Mouse (Mus musculus) midbrain, postnatal 0 days (tissue): ENCODE results near the gene Gm5799. TPM values are rescaled to one million over a fixed set of nuclear protein-coding genes. Genes with fewer than 3 reads are reported as not detected.
A peak's percentile ranks its signal among the peaks of the same experiment; 100 is the strongest.
"Not testable (repeated sequence)": the region's sequence is repeated elsewhere in the genome, so short reads cannot be mapped to it uniquely, and the experiment has no call there.

Experiments
- ATAC-seq: fragments of 200-750 bp; cut with Nextera tagmentation; 2 replicates; pipeline ENCODE4 v1.8.0; 2017; ENCODE audit warnings: moderate number of reproducible peaks, mild to moderate bottlenecking, moderate TSS enrichment, moderate library complexity; ENCODE audit not compliant: low FRiP score
- DNase-seq: peaks from one replicate; pipeline ENCODE4 v3.0.0-alpha.2; 2015; ENCODE audit warnings: low spot score
- H3K27ac ChIP-seq: fragments of 300-500 bp; sonication (generic); 2 replicates; pipeline ENCODE4 v1.5.1; 2014; ENCODE audit warnings: low read depth, mild to moderate bottlenecking, low read length, mixed read lengths
- H3K27me3 ChIP-seq: fragments of 300-500 bp; sonication (generic); 2 replicates; pipeline ENCODE4 v1.6.1; 2014; ENCODE audit warnings: low read length, control low read depth, mixed read lengths; ENCODE audit not compliant: insufficient read depth
- H3K36me3 ChIP-seq: fragments of 300-500 bp; sonication (generic); 2 replicates; pipeline ENCODE4 v1.6.1; 2014; ENCODE audit warnings: low read length, control low read depth, mixed read lengths; ENCODE audit not compliant: insufficient read depth
- H3K4me1 ChIP-seq: fragments of 300-500 bp; sonication (generic); 2 replicates; pipeline ENCODE4 v1.6.1; 2014; ENCODE audit warnings: mild to moderate bottlenecking, control low read depth, antibody characterized with exemption, low read length, mixed read lengths; ENCODE audit not compliant: insufficient read depth
- H3K4me2 ChIP-seq: fragments of 300-500 bp; sonication (generic); 2 replicates; pipeline ENCODE4 v1.6.1; 2014; ENCODE audit warnings: low read depth, mild to moderate bottlenecking, low read length, mixed read lengths; ENCODE audit not compliant: poor library complexity, severe bottlenecking
- H3K4me3 ChIP-seq: fragments of 300-500 bp; sonication (generic); 2 replicates; pipeline ENCODE4 v1.5.1; 2014; ENCODE audit warnings: low read depth, mild to moderate bottlenecking, low read length, moderate library complexity
- H3K9ac ChIP-seq: fragments of 300-500 bp; sonication (generic); replicated peaks from 2 replicates; pipeline ENCODE4 v1.6.1; 2014; ENCODE audit warnings: mild to moderate bottlenecking, low read length, moderate library complexity, mixed read lengths; ENCODE audit not compliant: poor library complexity, severe bottlenecking
- H3K9me3 ChIP-seq: fragments of 300-500 bp; sonication (generic); 2 replicates; pipeline ENCODE4 v1.6.1; 2016; ENCODE audit warnings: low read length, control low read depth
- WGBS: fragments of 180-500 bp; shearing (Covaris S2); extraction: QIAGEN DNeasy Blood & Tissue Kit; methylation state at CpG from one replicate; pipeline ENCODE4 v1.1.7; 2014; 5-methylcytosine and 5-hydroxymethylcytosine counted together
- polyA plus RNA-seq: library from polyadenylated mRNA; unstranded; fragments of >200 nt; fragmentation: Nextera tagmentation; extraction: Ambion mirVana; gene quantifications from 2 replicates; pipeline ENCODE4 v1.2.1, GENCODE M21; 2015
- total RNA-seq: library from RNA; depleted of rRNA; stranded (reverse); fragments of >200 nt; gene quantifications from 2 replicates; pipeline ENCODE4 v1.2.3, GENCODE M21; 2014; rRNA removed

The Gm5799 gene
- total RNA-seq (not detected in 2 replicates), polyA plus RNA-seq (not detected in 2 replicates)

DNA sequence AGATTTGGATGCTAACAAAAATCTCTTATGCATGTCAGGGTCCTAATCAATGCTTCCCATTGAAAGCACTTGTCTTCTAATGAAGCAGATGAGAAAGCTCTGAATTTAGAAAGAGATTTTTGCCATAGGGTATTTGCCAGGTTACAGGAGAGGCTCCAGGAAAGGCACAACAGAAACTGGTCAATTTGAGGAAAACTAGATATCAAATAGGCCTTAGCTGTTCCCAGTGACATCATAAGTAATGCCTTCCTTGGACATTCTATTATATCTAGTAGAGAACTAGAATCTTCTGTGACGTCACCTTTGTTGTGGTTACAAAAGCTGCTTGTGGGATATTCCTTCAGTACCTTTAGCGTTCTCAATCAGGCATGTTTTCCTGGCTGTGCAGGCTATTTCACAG, at the start of gene Gm5799:
Gm5799 (plus strand) TSS at position 301 of the 400 bp plus-strand sequence.
- DNase-seq, H3K9ac ChIP-seq, H3K27ac ChIP-seq, H3K4me1 ChIP-seq, ATAC-seq, H3K27me3 ChIP-seq, H3K9me3 ChIP-seq, H3K4me2 ChIP-seq, H3K36me3 ChIP-seq, H3K4me3 ChIP-seq: not testable (repeated sequence)
- WGBS: 83% methylated on average over 1 of the region's 2 CpGs

DNA sequence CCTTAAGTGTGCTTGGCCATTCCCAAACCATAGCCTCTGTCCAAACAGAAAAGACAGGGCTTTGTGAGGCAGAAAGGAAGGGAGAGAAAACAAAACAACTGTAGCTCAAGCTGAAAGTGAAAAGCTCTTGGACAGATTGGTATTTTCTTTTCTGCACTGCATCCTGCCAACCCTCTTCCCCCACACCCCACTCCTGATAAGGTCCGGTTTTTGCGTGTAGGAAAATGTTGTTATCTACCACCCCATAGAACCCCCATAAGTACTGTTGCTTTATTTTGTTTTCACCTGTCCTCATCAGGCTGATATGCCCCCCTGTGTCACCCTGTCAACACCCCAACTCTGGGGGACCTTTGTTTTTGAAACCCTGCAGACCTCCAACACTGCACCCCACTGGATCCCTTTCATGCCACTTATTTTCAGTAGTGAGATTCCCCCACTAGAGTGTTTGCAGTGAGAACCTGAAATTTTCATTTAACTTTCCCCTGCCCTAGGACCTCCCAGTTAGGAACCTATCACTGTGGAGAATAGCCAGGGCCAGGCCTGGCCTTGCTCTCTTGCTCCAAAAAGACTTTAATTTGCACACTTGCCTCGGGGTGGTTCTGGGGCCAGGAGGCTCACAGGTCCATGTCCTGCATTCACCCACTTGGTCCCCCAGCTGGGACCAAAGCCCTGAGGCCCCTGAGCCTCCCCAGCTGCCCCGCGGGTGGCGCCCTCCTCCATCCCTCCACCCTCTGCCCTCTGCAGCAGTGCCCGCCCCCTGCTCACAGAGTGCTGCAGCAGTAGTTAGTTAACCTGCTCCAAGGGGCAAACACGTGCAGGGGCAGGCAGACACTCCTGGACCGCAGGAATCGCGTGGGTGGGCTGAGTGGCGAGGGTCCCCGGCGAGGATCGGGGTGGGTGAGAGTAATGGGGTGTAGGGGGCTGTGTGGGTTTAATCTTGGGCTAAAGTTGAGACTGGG, 12.0 kb upstream of the Gm5799 start:
- 30% methylated on average over 14 of the region's 15 CpGs for WGBS
- not testable (repeated sequence) for H3K9ac ChIP-seq, H3K4me2 ChIP-seq, H3K27ac ChIP-seq, H3K4me1 ChIP-seq, H3K36me3 ChIP-seq, DNase-seq, H3K27me3 ChIP-seq, H3K4me3 ChIP-seq, H3K9me3 ChIP-seq
- peak; percentile 41; the same call in 1 of the 2 replicates for ATAC-seq

DNA sequence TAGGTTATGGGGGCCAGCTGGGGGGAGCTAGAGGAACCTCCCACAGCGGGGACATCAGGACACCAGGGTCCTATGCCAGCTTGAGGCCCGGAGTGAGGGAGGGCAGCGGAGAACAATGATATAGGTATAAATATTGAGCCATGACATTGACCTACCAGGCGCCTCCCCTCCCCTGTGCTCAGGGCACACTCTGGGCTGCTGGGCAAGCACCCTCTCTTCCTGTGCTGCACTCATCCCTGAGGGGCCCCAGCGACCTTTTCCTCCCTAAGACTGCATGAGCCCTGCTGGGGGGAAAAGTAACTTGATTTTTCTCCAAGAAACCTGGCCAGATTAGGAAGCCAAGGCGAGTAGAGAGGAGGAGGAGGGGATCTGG, 11.4 kb upstream of the Gm5799 start:
- not testable (repeated sequence) for DNase-seq, H3K27me3 ChIP-seq, H3K4me1 ChIP-seq, H3K4me2 ChIP-seq, H3K36me3 ChIP-seq, ATAC-seq, H3K9ac ChIP-seq, H3K9me3 ChIP-seq, H3K27ac ChIP-seq, H3K4me3 ChIP-seq
- no CpG with 5 or more reads among the region's 6 CpGs for WGBS

DNA sequence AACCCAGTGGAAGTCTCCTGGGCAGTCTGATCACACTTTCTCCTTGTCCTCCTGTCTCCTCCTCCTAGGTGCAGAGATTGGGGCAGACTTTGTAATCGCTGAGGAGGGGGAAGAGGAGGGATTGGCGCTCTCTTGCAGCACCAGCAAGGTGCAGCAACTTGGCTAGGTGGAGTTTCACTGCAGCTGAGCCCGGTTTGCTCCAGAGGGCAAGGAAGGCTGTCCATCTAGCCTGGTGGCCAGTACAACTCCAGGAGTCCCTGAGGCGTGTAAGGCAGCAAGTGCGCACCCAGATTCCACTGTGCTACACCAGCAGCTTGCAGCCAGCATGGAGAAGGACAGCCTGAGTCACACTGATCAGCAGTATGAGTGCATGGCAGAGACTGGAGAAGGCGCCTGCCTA, 11.0 kb upstream of the Gm5799 start:
- not testable (repeated sequence) for H3K27ac ChIP-seq, DNase-seq, H3K4me2 ChIP-seq, ATAC-seq, H3K9ac ChIP-seq, H3K27me3 ChIP-seq, H3K36me3 ChIP-seq, H3K9me3 ChIP-seq, H3K4me3 ChIP-seq, H3K4me1 ChIP-seq
- WGBS: 40% methylated on average over 5 of the region's 6 CpGs

DNA sequence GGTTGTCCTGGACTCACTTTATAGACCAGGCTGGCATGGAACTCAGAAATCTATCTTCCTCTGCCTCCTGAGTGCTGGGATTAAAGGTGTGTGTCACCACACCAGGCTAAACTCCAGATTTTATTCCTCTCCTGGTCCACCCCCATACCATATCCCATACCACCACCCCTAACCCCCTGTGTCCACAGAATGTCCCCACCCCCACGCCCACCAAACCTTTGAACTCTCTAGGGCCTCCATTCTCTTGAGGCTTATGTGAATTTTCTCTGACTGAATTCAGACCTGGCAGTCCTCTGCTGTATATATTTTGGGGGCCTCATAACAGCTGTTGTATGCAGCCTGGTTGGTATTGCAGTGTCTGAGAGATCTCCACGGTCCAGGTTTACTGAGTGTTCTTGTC, 5.2 kb upstream of the Gm5799 start:
- not testable (repeated sequence) for H3K36me3 ChIP-seq, H3K4me3 ChIP-seq, H3K9ac ChIP-seq, H3K4me2 ChIP-seq, H3K9me3 ChIP-seq, H3K4me1 ChIP-seq, ATAC-seq, H3K27ac ChIP-seq, DNase-seq, H3K27me3 ChIP-seq
- WGBS: 77% methylated on average over 2 of the region's 2 CpGs

DNA sequence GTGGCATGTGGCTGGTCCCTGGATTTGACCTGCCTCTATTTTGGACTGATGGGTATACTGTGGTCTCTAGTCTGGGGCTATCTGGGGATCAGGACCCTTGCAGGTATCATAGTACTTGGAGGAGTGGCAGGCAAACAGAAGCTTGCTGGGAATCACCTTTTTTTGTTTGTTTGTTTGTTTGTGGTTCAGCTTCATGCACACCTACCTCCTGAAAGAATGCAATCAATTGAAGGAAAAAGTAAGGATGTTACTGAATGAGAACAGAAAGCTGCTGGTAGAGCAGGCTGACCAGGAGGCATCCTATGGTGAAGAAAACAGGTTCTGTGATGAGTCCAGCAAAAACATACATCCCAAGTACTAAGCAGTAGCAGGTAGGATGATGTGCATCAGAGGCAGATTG, 2.9 kb downstream of the Gm5799 start:
- H3K4me3 ChIP-seq, H3K4me2 ChIP-seq, H3K4me1 ChIP-seq, H3K36me3 ChIP-seq, H3K27ac ChIP-seq, ATAC-seq, H3K9ac ChIP-seq, H3K27me3 ChIP-seq, DNase-seq, H3K9me3 ChIP-seq: not testable (repeated sequence)

DNA sequence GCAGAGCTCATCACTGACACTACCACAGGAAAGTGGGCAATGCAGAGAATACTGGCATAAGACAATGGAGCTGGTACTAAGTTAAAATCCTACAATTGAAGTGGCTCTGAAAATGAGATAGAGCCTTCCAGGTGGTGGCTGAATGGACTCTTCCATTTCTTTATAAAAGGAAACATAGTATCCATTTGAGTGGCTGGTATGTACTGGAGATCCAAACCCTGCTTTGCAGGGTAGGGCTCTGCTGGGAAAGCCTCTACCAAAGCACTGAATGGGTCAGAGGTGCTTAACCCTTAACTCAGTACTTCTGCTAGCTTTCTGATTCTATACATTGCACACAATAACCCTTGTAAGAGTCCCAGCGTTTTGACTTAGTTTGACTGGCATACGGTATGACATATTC, 8.9 kb downstream of the Gm5799 start:
- H3K9me3 ChIP-seq, H3K4me2 ChIP-seq, H3K27ac ChIP-seq, ATAC-seq, DNase-seq, H3K27me3 ChIP-seq, H3K36me3 ChIP-seq, H3K9ac ChIP-seq, H3K4me1 ChIP-seq, H3K4me3 ChIP-seq: not testable (repeated sequence)
- WGBS: 87% methylated on average over 2 of the region's 2 CpGs

DNA sequence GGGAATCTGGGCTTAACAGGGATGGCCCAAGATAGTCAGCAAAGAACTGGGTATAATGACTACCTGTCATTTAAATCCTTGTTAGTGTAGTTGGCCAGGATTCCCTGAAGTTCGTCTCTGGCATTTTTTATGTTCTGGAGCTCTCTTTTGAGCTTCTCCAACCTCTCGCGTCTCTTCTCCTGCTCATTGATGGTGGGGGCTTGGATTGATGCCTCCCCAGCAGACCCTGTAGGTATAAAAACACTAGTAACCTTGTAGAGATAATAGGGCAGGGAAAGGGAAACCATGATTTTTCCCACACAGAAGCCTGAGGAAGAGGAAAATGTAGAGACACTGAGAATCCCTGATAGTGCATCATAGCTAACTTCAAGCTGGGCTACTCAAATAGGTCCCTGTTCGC, 34.6 kb downstream of the Gm5799 start:
- H3K27ac ChIP-seq, H3K27me3 ChIP-seq, H3K4me2 ChIP-seq, H3K9me3 ChIP-seq, DNase-seq, H3K36me3 ChIP-seq, H3K9ac ChIP-seq, H3K4me3 ChIP-seq, H3K4me1 ChIP-seq, ATAC-seq: not testable (repeated sequence)
- 97% methylated on average over 2 of the region's 4 CpGs for WGBS

DNA sequence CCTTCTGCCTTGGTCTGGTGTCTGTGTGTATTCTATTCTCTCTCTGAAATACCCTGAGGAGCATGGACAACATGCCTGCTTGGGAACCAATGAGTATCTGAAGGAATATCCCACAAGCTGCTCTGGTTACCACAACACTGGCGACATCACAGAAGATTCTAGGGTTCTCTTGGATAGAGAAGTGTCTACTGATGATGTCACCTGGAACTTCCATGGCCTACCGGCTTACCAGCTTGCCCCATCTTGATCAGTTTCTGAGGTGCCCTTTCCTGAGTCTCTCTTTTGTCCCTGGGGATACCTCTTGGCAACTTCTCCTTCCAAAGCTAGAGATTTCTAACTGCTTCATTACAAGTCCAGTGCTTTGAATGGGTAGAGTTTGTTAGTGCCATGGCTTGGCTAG, 35.7 kb downstream of the Gm5799 start, which contains the start of gene Gm17654:
Gm17654 (minus strand) TSS at position 101 of the 400 bp plus-strand sequence.
- WGBS: 77% methylated on average over 1 of the region's 2 CpGs

More for the DNA sequence above, 35.7 kb downstream of the Gm5799 start, which contains the start of gene Gm17654:
- not testable (repeated sequence) for H3K4me2 ChIP-seq, H3K27ac ChIP-seq, ATAC-seq, H3K9me3 ChIP-seq, H3K27me3 ChIP-seq, H3K4me3 ChIP-seq, H3K9ac ChIP-seq, H3K4me1 ChIP-seq, DNase-seq, H3K36me3 ChIP-seq
